13 mouse cellular contexts compared by ENCODE assay signal in the genomic region with DNA sequence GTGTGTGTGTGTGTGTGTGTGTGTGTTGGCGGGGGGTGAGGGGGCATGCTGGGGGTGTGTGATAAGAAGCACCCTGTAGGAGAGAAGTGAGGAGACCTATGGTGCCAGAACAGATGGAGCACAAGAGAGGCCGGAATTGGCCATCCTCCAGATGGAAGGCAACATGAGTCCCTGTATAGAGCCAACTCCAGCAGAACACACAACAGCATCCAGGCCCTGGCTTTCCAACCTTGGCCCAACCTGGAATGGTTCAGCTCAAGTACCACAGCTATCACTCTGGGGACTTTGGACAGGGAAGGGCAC. TPM values are rescaled to one million over a fixed set of nuclear protein-coding genes. Genes with fewer than 3 reads are reported as not detected.
DNase-seq lines count a peak whose midpoint lies in the region; ATAC-seq and TF ChIP-seq lines count a peak whose summit lies in the region.
"Had no signal": no experiment of that assay in that cellular context is flagged by ENCODE, and none has a peak within 500 bp of the region (broad histone marks: within the 10 kb centered on the region; RNA-seq: fewer than 3 reads in every experiment).

No protein-coding gene starts in this region.

- H3K4me3 ChIP-seq in hindbrain, embryonic 13.5 days = no peak overlapping the region
- H3K4me3 ChIP-seq in hindbrain, embryonic 12.5 days = no peak overlapping the region
- H3K4me3 ChIP-seq in forebrain, embryonic 16.5 days (replicated peaks; ENCODE audit: low read length) = no peak overlapping the region
- no peak overlapping the region for H3K4me3 ChIP-seq in lung, adult 2 months (replicated peaks; ENCODE audit: extremely low read depth, low read depth, low read length)
- H3K4me3 ChIP-seq in left cerebral cortex, adult 2 months = no peak overlapping the region
- H3K4me3 ChIP-seq: embryonic facial prominence, embryonic 15.5 days; liver, embryonic 12.5 days had no signal

- peaks cover 3% of the 10 kb centered on the region; the same call in 1 of the 2 replicates for H3K4me1 ChIP-seq in hindbrain, embryonic 13.5 days (replicated peaks)
- peaks cover 2% of the 10 kb centered on the region; the same call in 1 of the 2 replicates for H3K4me1 ChIP-seq in hindbrain, embryonic 12.5 days
- peaks cover 2% of the 10 kb centered on the region; the same call in 1 of the 2 replicates for H3K4me1 ChIP-seq in forebrain, embryonic 16.5 days (replicated peaks; ENCODE audit: control insufficient read depth, insufficient read depth, low read length)
- no peaks in the 10 kb centered on the region for H3K4me1 ChIP-seq in lung, adult 2 months (ENCODE audit: control insufficient read depth, insufficient read depth, low read length)
- H3K4me1 ChIP-seq: embryonic facial prominence, embryonic 15.5 days; liver, embryonic 12.5 days had no signal

- no peak overlapping the region for H3K4me2 ChIP-seq in hindbrain, embryonic 13.5 days
- H3K4me2 ChIP-seq in hindbrain, embryonic 12.5 days (replicated peaks) = no peak overlapping the region
- no peak overlapping the region for H3K4me2 ChIP-seq in forebrain, embryonic 16.5 days (ENCODE audit: low read length)

- no peaks in the 10 kb centered on the region for H3K36me3 ChIP-seq in hindbrain, embryonic 13.5 days
- no peaks in the 10 kb centered on the region for H3K36me3 ChIP-seq in hindbrain, embryonic 12.5 days
- H3K36me3 ChIP-seq in forebrain, embryonic 16.5 days (ENCODE audit: control insufficient read depth, insufficient read depth) = no peaks in the 10 kb centered on the region
- H3K36me3 ChIP-seq: embryonic facial prominence, embryonic 15.5 days; liver, embryonic 12.5 days had no signal

- no peak overlapping the region for H3K9ac ChIP-seq in hindbrain, embryonic 13.5 days
- no peak overlapping the region for H3K9ac ChIP-seq in hindbrain, embryonic 12.5 days
- H3K9ac ChIP-seq in forebrain, embryonic 16.5 days (replicated peaks; ENCODE audit: low read depth, low read length) = no peak overlapping the region
- H3K9ac ChIP-seq: embryonic facial prominence, embryonic 15.5 days; liver, embryonic 12.5 days had no signal

- WGBS in hindbrain, embryonic 13.5 days = 66% methylated on average over 2 of the region's 2 CpGs
- WGBS in hindbrain, embryonic 12.5 days = 85% methylated on average over 2 of the region's 2 CpGs
- WGBS in forebrain, embryonic 16.5 days = 94% methylated on average over 2 of the region's 2 CpGs
- 89% methylated on average over 2 of the region's 2 CpGs for WGBS in lung, adult 2 months

- no peaks in the 10 kb centered on the region for H3K9me3 ChIP-seq in hindbrain, embryonic 13.5 days
- no peaks in the 10 kb centered on the region for H3K9me3 ChIP-seq in hindbrain, embryonic 12.5 days (replicated peaks)
- no peaks in the 10 kb centered on the region for H3K9me3 ChIP-seq in forebrain, embryonic 16.5 days (ENCODE audit: control insufficient read depth, low read length)
- H3K9me3 ChIP-seq: embryonic facial prominence, embryonic 15.5 days; liver, embryonic 12.5 days had no signal

- intact Hi-C loops in left cerebral cortex, adult 2 months (cut with DNase I) = loop anchor here (5.0 to 10.0 kb wide), 4 partner anchors 109 to 1394 kb away; a partner anchor contains a TSS

- no peak overlapping the region for H3K27ac ChIP-seq in hindbrain, embryonic 13.5 days
- no peak overlapping the region for H3K27ac ChIP-seq in hindbrain, embryonic 12.5 days
- H3K27ac ChIP-seq in forebrain, embryonic 16.5 days (ENCODE audit: low read length) = no peak overlapping the region
- no peak overlapping the region for H3K27ac ChIP-seq in left cerebral cortex, adult 2 months
- H3K27ac ChIP-seq: embryonic facial prominence, embryonic 15.5 days; kidney, postnatal 0 days; liver, embryonic 12.5 days had no signal

- no peak for TF ChIP-seq CTCF in lung, adult 2 months (IDR thresholded peaks at IDR 0.05; ENCODE audit: insufficient read depth, low read length)
- no peak for TF ChIP-seq CTCF in left cerebral cortex, adult 2 months (IDR thresholded peaks at IDR 0.05)

- no peak for TF ChIP-seq POLR2A in lung, adult 2 months (IDR thresholded peaks at IDR 0.05; ENCODE audit: borderline replicate concordance, extremely low read depth, low read depth, low read length)

- peak; percentile 76; the same call in 1 of the 2 replicates for ATAC-seq in hindbrain, embryonic 13.5 days (ENCODE audit: low FRiP score)
- ATAC-seq in hindbrain, embryonic 12.5 days (ENCODE audit: low FRiP score) = no peak
- peak; percentile 21; the same call in 1 of the 2 replicates for ATAC-seq in forebrain, embryonic 16.5 days
- no peak for ATAC-seq in inflammation-experienced regulatory T-cells, adult 6 months
- ATAC-seq: liver, embryonic 12.5 days had no signal

- peak; percentile 12 for DNase-seq in ES-CJ7 (ENCODE audit: low read depth, low spot score)
- DNase-seq in cerebellum, adult 11 months = peak; percentile 87
- no peak for DNase-seq in lung, adult 2 months
- no peak for DNase-seq in left cerebral cortex, adult 2 months (ENCODE audit: extremely low spot score in 1 of 2, low spot score in 2 of 2)

- 0 out of 2 replicates have a peak, but pooled peaks cover 2% of the 10 kb centered on the region for H3K27me3 ChIP-seq in hindbrain, embryonic 13.5 days
- H3K27me3 ChIP-seq in hindbrain, embryonic 12.5 days = no peaks in the 10 kb centered on the region
- H3K27me3 ChIP-seq in forebrain, embryonic 16.5 days (replicated peaks; ENCODE audit: control insufficient read depth, insufficient read depth, low read length) = no peaks in the 10 kb centered on the region; the same call in 1 of the 2 replicates
- H3K27me3 ChIP-seq: embryonic facial prominence, embryonic 15.5 days; liver, embryonic 12.5 days had no signal

RNA-seq across cellular contexts. Expression of a gene that starts 41.7 kb away (rescaled TPM):
- 57.7 and 63.2 TPM in 2 replicates for polyA plus RNA-seq in hindbrain, embryonic 13.5 days (2015; fragmentation: Nextera tagmentation; extraction: Ambion mirVana)
- 22.4 and 24.0 TPM in 2 replicates for polyA plus RNA-seq in hindbrain, embryonic 12.5 days (2016; fragmentation: Nextera tagmentation; extraction: Ambion mirVana)
- 104 TPM in 2 replicates for polyA plus RNA-seq in forebrain, embryonic 16.5 days (2015; fragmentation: Nextera tagmentation; extraction: Ambion mirVana)
- polyA plus RNA-seq in inflammation-experienced regulatory T-cells, adult 6 months (2017; shearing (Covaris generic)) = not detected
- polyA plus RNA-seq in lung, adult 2 months (2012; rRNA removed) = 1.7 and 2.9 TPM in 2 replicates
- 100 to 1,000 TPM; 247 to 282 TPM for total RNA-seq in left cerebral cortex, adult 2 months (2021)
- total RNA-seq: common myeloid progenitor, adult 5-6 weeks; monocyte, adult 5-6 weeks had no signal

Comparison
In these comparisons a context has a peak if more than half of its experiments do, and no peak if none do; other contexts are left out.
1. ATAC-seq: peak in hindbrain, embryonic 13.5 days (single experiment) and forebrain, embryonic 16.5 days (single experiment); none in hindbrain, embryonic 12.5 days (single experiment) and inflammation-experienced regulatory T-cells, adult 6 months (single experiment).
2. DNase-seq: peak in ES-CJ7 (single experiment) and cerebellum, adult 11 months (single experiment); none in lung, adult 2 months (single experiment) and left cerebral cortex, adult 2 months (0 of 2).